ENCODE assay signal across 8 mouse cellular contexts in the genomic region with DNA sequence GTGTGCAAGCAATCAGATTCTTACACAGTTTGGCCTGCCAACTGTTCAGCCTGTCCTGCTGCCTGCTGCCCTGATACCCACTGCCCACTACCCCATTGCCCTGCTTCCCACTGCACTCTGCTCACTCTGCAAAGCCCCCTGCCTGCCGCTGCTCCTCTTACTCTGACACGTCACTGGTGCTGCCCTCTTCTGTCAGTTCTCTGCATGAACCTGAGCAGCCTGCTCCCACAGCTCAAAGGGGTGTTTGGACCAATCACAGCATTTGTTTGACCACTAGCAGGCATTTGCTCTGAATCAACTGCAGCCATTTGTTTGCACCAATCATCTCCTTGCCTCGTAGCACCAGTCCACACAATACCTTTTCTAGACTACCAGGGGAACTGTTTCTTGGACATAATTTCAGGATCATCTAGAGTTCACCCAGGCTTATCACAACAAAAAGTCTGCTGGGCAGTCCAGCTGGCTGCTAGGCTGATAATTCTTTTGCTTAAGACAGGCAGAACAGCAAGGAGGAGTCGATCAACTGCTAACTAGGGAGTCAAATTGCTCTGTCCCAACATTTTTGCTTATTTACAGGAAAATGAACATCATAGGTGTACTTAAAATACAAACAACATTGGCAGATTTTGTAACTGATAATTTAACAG. TPM values are rescaled to one million over a fixed set of nuclear protein-coding genes. Genes with fewer than 3 reads are reported as not detected.
A peak's percentile ranks its signal among the peaks of the same experiment; 100 is the strongest.
DNase-seq lines count a peak whose midpoint lies in the region; ATAC-seq lines count a peak whose summit lies in the region.

No protein-coding gene starts in this region.

- H3K27ac ChIP-seq in hindbrain, embryonic 16.5 days (ENCODE audit: low read depth, low read length) = no peak overlapping the region
- no peak overlapping the region for H3K27ac ChIP-seq in limb, embryonic 11.5 days (replicated peaks; ENCODE audit: low read depth, low read length)
- H3K27ac ChIP-seq in midbrain, embryonic 12.5 days (replicated peaks) = no peak overlapping the region

- H3K4me3 ChIP-seq in hindbrain, embryonic 16.5 days (ENCODE audit: low read length) = no peak overlapping the region
- no peak overlapping the region for H3K4me3 ChIP-seq in limb, embryonic 11.5 days (ENCODE audit: low read depth, low read length)
- no peak overlapping the region for H3K4me3 ChIP-seq in midbrain, embryonic 12.5 days

- peak; percentile 8 for DNase-seq in cerebellum, adult 8-10 months
- DNase-seq in cerebellum, adult 11-12 months = no peak
- DNase-seq in gastrocnemius, postnatal 14 days = peak; percentile 51
- DNase-seq in limb, embryonic 11.5 days (ENCODE audit: low spot score) = peak; percentile 76
- DNase-seq in testis, postnatal 14 days (ENCODE audit: low spot score) = peak; percentile 23

- H3K9ac ChIP-seq in hindbrain, embryonic 16.5 days (ENCODE audit: low read depth, low read length) = no peak overlapping the region
- H3K9ac ChIP-seq in limb, embryonic 11.5 days (ENCODE audit: low read length) = no peak overlapping the region
- H3K9ac ChIP-seq in midbrain, embryonic 12.5 days (replicated peaks) = no peak overlapping the region

- H3K9me3 ChIP-seq in hindbrain, embryonic 16.5 days (ENCODE audit: control insufficient read depth, low read length) = no peaks in the 10 kb centered on the region
- no peaks in the 10 kb centered on the region for H3K9me3 ChIP-seq in limb, embryonic 11.5 days (ENCODE audit: control insufficient read depth, low read length)
- no peaks in the 10 kb centered on the region for H3K9me3 ChIP-seq in midbrain, embryonic 12.5 days

- intact Hi-C loops in gastrocnemius, postnatal 14 days (cut with DNase I; ENCODE audit: low total_unique reads) = loop anchor here (10.0 kb wide), 1 partner anchor 63 kb away; a partner anchor contains a TSS

- WGBS in hindbrain, embryonic 16.5 days = 19% methylated on average over 4 of the region's 4 CpGs
- WGBS in limb, embryonic 11.5 days = 18% methylated on average over 4 of the region's 4 CpGs
- 17% methylated on average over 4 of the region's 4 CpGs for WGBS in midbrain, embryonic 12.5 days

- H3K27me3 ChIP-seq in hindbrain, embryonic 16.5 days (replicated peaks; ENCODE audit: control insufficient read depth, insufficient read depth, low read length) = no peaks in the 10 kb centered on the region
- no peaks in the 10 kb centered on the region for H3K27me3 ChIP-seq in limb, embryonic 11.5 days (ENCODE audit: control insufficient read depth, insufficient read depth, low read length)
- no peaks in the 10 kb centered on the region for H3K27me3 ChIP-seq in midbrain, embryonic 12.5 days

- no peak overlapping the region for H3K4me2 ChIP-seq in hindbrain, embryonic 16.5 days (ENCODE audit: low read length)
- H3K4me2 ChIP-seq in limb, embryonic 11.5 days (ENCODE audit: low read depth, severe bottlenecking) = no peak overlapping the region
- H3K4me2 ChIP-seq in midbrain, embryonic 12.5 days (replicated peaks) = no peak overlapping the region

- H3K4me1 ChIP-seq in hindbrain, embryonic 16.5 days (ENCODE audit: control insufficient read depth, insufficient read depth, low read depth, low read length) = no peaks in the 10 kb centered on the region
- no peaks in the 10 kb centered on the region for H3K4me1 ChIP-seq in limb, embryonic 11.5 days (ENCODE audit: control insufficient read depth, insufficient read depth, low read length)
- no peaks in the 10 kb centered on the region; the same call in 1 of the 2 replicates for H3K4me1 ChIP-seq in midbrain, embryonic 12.5 days

- ATAC-seq in common myeloid progenitor, adult 5-6 weeks (replicated peaks; ENCODE audit: low read depth, poor library complexity, severe bottlenecking) = peak; percentile 82
- peak; percentile 84 for ATAC-seq in hindbrain, embryonic 16.5 days
- ATAC-seq in limb, embryonic 11.5 days (ENCODE audit: insufficient number of reproducible peaks, low FRiP score, low TSS enrichment, low read depth) = 0 out of 2 replicates have a peak, but pooled peaks have one; percentile 76
- peak; percentile 87 for ATAC-seq in midbrain, embryonic 12.5 days (ENCODE audit: low FRiP score, low read depth)

- H3K36me3 ChIP-seq in hindbrain, embryonic 16.5 days (ENCODE audit: control insufficient read depth, insufficient read depth, low read length) = no peaks in the 10 kb centered on the region
- no peaks in the 10 kb centered on the region for H3K36me3 ChIP-seq in limb, embryonic 11.5 days (ENCODE audit: control insufficient read depth, insufficient read depth, low read length)
- no peaks in the 10 kb centered on the region for H3K36me3 ChIP-seq in midbrain, embryonic 12.5 days

RNA-seq across cellular contexts. Expression of a gene that starts 44.7 kb away (rescaled TPM):
- 10.9 and 12.1 TPM in 2 replicates for total RNA-seq in common myeloid progenitor, adult 5-6 weeks (2017)
- under 1 TPM; 0.11 to 0.45 TPM for total RNA-seq in gastrocnemius, postnatal 14 days (2021)
- polyA plus RNA-seq in hindbrain, embryonic 16.5 days (2015; fragmentation: Nextera tagmentation; extraction: Ambion mirVana) = 0.16 and 0.23 TPM in 2 replicates
- polyA plus RNA-seq in limb, embryonic 11.5 days (2014; fragmentation: Nextera tagmentation; extraction: Ambion mirVana) = 0.11 TPM in 1 of 2 replicates, not detected in the other
- 0.28 and 0.35 TPM in 2 replicates for polyA plus RNA-seq in midbrain, embryonic 12.5 days (2016; fragmentation: Nextera tagmentation; extraction: Ambion mirVana)
